Mouse (Mus musculus) adrenal gland, adult 2 months (tissue): ENCODE measurements around the gene Igf2r. TPM values are rescaled to one million over a fixed set of nuclear protein-coding genes. Genes with fewer than 3 reads are reported as not detected.

Experiments
- DNase-seq: peaks from one replicate; pipeline ENCODE4 v3.0.0; 2021
- polyA plus RNA-seq: library from polyadenylated mRNA; depleted of rRNA; stranded (reverse); fragments of >200 nt; gene quantifications from 2 replicates; pipeline ENCODE4 v1.2.3, GENCODE M21; 2012
- total RNA-seq, 2 experiments: library from RNA; stranded (reverse); gene quantifications; 2 replicates each; pipeline ENCODE4 v1.2.3; 2021

The Igf2r gene
- total and polyA plus RNA-seq, 3 experiments, result 23.2 to 74.7 (median 66.8) TPM

DNA sequence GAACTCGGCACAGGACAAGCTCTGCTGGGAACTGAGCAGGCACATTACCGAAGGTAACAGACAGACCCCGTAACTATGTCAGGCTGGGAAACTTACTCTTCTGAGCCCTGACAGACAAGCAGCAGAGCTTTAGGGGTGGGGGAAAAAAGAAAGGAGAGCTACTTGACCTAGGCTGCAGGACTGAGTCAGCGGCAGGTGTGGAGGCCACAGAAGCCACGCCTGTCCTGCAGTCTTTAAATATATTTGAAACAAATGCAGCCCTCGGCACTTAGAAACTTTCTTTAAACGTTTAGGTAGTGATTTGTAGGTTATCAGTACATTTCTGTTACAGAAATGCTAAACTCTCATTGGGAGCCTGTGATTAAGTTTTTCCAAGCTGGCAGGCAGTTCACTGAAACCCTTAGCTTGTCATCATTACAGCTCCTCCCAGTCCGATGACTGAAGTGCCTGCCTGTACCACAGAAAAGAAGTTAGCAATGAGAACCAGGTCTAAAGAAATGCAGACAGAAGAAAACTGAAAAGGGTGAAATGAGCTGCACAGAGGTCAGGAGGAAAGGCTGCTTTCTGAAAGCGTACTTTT, 18.8 kb downstream of the Igf2r start:
- DNase-seq, result no peak

DNA sequence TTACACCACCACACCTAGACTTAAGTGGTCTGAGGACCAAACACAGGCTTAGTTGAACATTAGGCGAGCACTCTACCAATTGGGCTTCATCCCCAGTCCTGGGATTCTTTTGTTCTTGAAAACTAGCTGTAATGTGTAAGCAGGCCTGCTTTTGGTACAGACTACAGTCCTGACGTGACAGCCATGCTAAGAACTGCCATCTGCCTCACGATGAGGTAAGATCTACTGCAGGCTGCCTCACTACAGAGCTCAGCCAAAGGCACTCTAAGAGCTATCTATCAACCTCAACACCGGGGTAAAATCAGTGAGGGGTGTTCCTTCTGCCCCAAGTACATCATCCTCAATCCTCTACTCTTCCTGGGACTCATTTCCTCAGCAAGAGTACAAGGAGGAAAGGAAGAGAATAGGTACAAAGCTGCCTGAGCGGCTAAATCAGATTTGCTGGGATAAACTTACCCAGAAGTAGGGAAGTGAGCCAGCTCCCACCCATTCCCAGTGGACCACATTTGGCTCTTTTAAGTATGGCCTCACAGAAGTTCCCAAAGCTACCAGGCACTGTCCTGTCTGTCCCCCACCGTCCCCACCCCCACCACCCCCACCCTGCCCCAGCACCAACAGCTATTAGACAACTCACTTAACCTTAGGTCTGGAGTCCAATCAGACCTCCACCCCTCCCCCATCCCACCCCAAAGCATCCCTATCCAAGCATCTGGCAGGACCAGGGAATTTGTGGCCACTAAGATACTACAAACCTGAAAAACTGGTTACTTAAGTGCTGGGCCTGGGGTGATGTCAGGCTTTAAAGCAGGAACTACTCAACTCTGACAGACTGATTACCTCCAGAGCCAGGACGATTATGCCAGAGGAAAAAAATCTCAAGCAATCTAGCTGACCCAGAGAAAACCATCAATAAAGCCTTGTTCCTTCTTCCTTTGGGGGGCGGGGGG, 19.8 kb downstream of the Igf2r start:
- no peak for DNase-seq

GRCm38 (mm10) chr17:12745761-12746160, 23.7 kb downstream of the Igf2r start:
- DNase-seq, result no peak

GRCm38 (mm10) chr17:12744071-12744470, 25.4 kb downstream of the Igf2r start:
- no peak for DNase-seq

DNA sequence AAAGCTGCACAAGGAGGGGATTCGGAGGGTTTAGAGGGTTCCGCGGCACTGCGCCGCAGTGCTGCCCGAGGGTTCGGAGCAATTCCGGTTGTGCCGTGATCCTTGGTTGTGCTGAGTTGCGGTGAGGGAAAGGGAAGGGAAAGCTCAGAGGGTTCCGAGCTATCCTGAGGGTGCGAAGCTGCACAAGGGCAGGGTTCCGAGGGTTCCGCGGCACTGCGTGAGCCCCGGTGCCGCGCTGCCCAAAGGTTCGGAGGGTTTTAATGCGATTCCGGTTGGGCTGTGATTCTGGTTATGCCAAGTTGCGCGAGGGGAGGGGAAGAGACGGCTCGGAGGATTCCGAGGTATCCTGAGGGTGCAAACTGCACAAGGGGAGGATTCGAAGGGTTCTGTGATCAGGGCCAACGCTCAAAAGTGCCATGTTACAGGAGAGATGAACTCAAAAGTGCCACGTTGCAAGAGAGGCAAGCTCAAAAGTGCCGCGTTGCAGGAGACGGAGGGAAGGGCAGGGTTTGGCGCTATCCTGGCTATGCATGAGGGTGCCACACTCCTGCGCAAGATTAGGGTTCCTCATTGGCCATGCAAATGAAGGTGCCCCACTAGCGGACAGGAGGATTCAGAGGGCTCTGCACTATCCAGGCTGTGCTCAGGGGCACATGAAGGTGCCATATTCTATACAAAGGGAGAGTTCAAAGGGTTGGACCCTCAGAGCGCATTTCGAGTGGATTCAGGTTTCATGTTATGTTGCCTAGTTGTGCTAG, 27.1 kb downstream of the Igf2r start:
- peak; percentile 48 for DNase-seq

- DNase-seq, result peak; percentile 87
Observed at GRCm38 (mm10) chr17:12741218-12741968, 28.1 kb downstream of the Igf2r start.

DNA sequence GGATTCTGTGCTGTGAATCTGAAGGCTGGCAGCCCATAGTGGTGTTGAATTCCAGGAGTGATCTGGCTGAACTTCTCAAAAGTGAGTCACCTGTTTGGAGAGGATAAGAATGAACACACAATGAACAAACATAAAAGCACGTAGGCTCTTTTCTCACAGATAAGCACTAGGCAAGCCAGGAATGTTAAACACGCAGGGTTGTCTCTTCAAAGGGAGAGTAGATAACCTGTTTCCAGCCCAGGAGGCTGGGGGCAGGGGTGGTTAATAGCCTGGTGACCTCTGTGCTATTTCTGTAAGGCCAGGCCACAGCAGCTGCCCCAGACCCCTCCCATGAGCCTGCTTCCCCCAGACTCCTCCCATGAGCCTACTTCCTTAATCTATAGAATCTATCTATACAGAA, 29.1 kb downstream of the Igf2r start:
- DNase-seq, result no peak

- no peak for DNase-seq
Observed at GRCm38 (mm10) chr17:12739516-12739915, 29.9 kb downstream of the Igf2r start.

GRCm38 (mm10) chr17:12737934-12738333, 31.5 kb downstream of the Igf2r start:
- DNase-seq, result no peak

- no peak for DNase-seq
Observed at GRCm38 (mm10) chr17:12734205-12734857, 35.1 kb downstream of the Igf2r start.

DNA sequence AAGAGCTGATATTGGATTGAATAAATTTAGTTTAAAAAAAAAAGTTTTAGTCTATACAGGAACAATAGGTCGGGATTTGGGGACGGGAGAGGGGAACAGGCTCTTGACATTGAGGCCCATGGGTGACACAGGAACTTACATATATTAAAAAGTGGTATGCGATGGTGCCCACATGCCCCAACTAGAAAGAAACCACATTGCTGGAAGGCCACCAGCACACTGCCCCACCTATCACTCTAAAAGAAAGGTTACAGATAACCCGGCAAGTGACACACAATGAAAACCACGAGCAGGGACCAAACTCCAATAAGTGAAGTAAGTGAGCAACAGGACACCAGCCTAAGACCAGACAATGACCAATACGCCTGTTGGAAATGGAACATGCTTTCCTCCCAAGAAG, 36.3 kb downstream of the Igf2r start:
- no peak for DNase-seq

- no peak for DNase-seq
Observed at GRCm38 (mm10) chr17:12728536-12728935, 40.9 kb downstream of the Igf2r start.

DNA sequence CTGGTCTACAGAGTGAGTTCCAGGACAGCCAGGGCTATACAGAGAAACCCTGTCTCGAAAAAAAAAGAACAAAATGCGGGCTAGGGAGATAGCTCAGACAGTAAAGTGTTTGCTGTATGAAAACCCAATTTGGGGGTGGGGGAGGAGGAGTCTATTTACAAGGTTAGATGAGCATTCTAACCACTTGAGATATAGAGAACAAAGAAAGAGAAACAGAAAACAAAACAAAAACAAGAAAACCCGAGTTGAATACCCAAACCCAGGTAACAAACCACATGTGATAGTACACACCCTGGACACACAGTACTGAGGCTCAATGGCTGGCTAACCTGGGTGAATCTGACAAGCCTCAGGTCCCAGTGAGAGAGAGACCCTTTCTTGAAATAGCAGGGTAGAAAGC, 41.7 kb downstream of the Igf2r start:
- DNase-seq, result no peak

GRCm38 (mm10) chr17:12725871-12726270, 43.6 kb downstream of the Igf2r start:
- DNase-seq, result peak; percentile 78

GRCm38 (mm10) chr17:12724767-12725744, 44.4 kb downstream of the Igf2r start:
- DNase-seq, result peak; percentile 78

GRCm38 (mm10) chr17:12723986-12724766, 45.3 kb downstream of the Igf2r start:
- peak; percentile 81 for DNase-seq

DNA sequence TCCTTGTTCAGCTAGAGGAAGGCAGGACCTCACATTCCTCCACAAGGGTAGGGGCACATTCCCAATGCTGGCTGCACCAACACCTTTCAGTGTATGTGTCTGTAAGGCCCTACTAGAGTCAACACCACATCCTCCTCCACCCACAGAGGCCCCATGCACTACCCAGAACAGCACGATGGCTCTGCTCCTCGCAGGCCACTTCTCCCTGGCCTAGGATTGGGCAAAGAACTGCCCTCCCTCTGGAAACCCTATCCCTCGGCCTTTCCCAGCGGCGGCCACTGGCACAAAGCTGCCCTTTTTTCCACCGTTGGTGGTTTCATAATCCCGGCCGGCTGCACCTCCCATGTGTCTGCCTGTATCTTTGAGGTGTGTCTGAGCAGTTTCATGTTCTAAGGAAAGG, 46.8 kb downstream of the Igf2r start:
- DNase-seq, result peak; percentile 53

DNA sequence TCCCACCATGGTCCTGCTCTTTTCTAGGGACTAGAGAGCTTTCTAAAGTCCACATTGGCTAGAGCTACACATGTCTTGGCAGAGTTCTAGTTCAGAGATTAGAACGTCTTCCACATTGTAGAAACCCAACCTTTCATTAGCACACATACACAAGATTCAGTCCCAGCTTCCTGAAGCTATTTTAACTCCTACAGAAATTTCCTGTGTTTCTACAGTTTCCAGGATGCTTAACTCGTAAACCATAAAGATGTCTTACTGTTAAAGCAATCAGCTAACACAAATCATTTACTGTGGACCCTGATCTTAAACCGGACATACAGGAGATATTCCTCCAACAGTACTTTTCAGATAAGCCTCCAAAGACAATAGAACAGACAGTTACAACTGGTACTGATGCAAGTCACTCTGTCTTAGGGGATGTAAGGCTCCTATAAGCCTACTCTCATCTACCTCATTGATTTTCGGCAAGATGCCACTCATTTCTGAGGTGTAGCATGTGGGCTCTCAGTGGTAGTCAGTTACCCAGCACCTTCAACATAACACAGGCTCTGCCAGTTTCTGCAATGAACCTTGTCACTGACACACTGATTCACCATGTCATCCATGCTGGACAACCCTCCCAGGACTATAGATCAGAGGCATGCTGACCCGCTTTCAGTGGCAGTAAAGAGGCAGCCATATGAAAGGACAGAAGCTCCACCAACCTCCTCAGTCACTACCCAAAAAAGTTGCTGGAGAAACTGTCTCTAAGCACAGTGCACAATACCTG, 48.2 kb downstream of the Igf2r start:
- DNase-seq, result no peak

- DNase-seq, result no peak
Observed at GRCm38 (mm10) chr17:12718251-12718650, 51.2 kb downstream of the Igf2r start.
